Mouse (Mus musculus): ENCODE results near the gene Smim13.
A peak's percentile ranks its signal among the peaks of the same experiment; 100 is the strongest.
"Not testable (repeated sequence)": the region's sequence is repeated elsewhere in the genome, so short reads cannot be mapped to it uniquely, and the experiment has no call there.

Gene Smim13

DNA sequence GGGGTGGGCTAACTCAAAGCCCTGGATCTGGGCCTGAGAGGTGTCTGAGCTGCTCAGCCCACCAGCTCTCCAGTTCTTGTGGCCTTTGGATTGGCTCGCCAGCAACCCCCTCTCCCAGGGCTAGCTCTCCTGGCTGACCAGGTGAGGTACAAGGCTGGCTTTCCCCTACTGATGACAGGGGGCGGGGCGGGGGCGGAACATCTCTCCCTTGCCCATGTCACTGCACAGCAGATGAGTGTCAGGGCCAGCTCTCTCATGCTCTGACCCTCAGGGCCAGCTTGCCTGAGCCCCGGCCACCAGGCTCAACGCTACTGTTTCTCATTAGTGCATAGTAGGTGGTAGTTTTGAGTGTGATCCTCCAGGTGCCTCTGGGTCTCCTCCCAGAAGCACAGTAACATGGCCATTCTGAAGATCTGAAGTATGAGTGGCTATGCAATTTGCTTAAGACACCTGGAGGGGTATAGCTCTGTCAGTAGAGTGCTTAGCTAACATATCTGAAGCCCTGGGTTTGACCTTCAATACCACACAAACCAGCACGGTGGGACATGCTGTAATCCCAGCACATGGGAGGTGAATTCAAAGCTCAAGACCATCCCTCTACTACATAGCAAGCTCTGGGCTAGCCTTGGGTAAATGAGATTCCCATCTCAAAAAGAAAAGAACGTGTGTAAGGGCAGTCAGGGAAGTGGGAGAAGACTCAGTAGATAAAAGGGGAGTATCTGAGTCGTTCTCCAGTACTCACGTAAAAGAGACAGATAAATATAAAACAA is 11.4 kb upstream of the Smim13 start:
- DNase-seq (ENCODE audit: low spot score in 2 of 2) = no peak

DNA sequence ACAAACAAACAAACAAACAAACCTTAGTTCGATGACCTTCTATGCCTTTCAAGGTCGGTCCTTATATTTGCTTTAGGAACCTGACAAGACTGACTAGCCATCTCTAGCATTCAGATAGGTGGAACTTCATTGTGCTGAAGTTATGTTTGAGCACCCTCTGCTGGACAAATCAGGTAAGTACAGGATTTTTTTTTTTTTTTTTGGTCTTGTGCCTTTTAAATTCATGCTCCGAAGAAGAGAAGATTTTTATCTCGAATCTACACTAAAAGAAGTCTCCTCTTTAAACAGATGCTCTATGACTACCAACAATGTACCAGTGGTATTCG is 10.9 kb upstream of the Smim13 start:
- no peak for DNase-seq (ENCODE audit: low spot score in 2 of 2)

DNA sequence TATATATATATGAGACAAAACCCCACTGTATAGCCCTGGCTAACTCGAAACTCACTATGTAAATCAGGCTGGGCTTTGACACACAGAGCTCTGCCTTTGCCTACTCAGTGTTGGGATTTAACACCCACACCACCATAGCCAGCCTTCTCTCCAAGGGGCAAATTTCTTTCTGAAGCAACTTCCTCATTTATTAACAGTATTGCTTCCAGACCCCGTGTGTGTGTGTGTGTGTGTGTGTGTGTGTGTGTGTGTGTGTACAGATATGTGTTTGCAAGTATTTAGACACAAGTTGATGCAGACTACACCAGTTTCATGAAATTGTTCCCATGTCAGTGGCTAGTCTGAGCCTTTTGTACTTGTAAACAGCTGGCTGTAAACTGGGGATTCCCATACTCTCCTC is 8.1 kb upstream of the Smim13 start:
- DNase-seq (ENCODE audit: low spot score in 2 of 2) = no peak

DNA sequence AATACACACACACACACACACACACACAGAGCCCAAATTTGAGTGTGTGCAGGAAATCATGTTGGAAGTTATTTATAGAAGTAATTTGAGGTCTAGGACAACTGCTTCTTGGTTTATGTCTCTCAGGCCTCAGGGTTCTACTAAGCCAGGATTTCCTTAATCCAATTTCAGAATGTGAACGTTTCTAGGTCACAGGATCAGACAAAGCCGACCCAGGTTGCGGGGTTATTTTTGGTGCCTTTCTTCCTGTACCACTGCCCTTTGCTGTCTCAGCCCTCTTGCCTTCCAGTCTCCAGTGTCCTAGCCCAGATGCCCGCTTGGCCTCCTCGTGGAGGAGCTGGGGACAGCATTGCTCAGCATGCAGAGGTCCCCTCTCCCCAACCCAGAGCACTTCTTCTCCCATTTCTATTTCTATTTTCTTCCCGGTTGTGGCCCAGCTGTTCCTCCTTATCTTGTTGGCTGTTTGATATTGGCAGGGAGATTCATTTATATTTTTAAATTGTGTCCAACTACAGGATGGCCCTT is 5.3 kb upstream of the Smim13 start:
- DNase-seq (ENCODE audit: low spot score in 2 of 2) = no peak

DNA sequence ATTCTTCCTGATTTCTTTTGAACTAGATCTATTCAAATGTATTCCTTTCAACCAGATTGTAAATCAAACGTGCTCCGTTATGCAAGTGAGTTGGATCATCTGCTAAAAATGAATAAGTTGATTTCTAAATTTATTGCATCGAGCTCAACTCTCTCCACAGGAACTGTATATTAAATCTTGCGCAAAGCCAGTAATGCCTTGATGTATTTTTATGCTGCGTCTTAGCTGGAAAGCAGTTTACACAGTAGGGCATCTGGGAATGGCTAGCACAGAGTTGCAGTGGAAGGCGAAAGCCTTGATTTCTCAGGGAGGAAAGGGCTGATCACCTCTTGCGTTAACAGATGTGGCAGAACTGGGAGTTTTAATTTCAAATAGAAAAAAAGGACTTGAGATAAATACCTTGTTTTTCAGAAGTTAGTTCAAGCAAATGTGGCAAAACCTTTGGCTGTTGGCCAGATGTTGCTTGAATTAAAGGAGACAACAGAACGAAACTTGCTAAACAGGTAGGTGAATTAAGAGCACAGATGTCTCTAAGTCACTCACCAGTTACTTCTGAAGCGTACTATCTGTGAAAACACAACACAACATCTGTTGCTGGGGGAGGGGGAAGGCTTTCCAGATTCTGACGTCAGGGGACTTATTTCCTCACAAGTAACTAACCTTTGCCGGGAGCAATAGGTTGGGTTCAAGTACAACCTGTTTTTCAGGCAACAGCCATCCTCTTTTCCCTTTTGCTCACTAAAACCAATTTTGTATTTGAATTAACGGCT is 708 bp upstream of the Smim13 start:
- peak in 1 of 2 experiments; percentile 21 for DNase-seq (ENCODE audit: low spot score in 2 of 2)

DNA sequence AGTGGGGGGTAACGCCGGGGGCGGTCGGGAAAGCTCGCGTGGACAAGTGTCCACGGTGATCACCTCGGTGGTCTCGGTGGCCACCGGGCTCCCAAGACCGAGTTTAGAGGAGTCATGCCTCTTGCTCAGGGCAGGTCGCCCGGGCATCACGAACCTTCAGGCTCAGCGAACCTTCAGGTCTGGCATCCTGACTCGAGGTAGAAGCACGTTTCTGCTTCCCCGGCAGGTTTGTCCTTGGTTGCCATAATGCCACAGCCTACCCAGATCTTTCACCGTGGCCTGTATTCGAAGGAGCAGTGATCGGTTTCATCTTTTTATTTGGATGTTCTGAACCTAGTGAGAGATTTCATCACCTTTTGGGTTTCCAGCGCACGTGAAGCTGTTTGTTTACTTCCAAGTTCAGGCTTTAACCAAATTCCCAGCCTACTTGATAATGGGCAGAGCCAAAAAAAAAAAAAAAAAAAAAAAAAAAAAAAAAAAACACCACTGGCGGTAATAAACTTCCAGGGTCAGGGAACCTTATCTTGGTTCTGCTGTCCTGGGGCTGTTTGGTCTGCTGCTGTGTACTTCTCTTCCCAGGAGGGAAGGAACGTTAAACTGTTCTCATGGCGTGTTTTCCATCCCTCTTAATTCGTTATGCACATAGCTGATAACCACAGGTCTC is 806 bp downstream of the Smim13 start:
- no peak for DNase-seq (ENCODE audit: low spot score in 2 of 2)

DNA sequence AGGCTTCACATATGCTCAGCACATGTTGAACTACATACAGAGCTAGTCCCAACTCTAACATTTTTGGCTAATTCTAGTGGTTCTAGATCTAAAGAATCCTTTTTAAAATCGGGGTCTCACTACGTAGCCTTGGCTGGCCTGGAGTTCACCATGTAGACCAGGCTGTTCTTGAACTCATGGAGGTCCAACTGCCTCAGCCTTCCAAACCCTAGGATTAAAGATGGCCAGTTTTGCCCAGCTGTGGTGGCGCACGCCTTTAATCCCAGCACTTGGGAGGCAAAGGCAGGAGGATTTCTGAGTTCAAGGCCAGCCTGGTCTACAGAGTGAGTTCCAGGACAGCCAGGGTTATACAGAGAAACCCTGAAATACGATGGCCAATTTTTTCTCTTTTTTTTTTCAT is 1.6 kb downstream of the Smim13 start:
- not testable (repeated sequence) for DNase-seq (ENCODE audit: low spot score in 2 of 2)

DNA sequence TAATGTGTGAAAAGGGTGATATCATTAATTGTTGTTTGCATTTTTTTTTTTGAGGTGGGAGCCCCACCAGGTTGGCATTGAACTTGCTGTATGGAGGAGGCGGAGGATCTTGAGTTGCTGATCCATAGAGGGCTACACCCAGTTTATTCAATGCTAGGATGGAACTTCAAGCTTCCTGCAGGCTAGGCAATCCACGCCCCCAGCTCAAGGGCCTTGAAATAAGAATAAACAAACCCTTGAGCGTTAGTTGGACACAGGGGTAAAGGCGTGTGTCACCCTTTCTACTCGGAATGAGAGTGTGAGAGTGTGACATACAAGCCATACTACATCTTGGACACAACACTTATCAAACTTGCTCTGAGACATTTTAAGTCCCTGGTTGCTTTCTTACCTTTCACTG is 2.0 kb downstream of the Smim13 start:
- DNase-seq (ENCODE audit: low spot score in 2 of 2) = no peak

DNA sequence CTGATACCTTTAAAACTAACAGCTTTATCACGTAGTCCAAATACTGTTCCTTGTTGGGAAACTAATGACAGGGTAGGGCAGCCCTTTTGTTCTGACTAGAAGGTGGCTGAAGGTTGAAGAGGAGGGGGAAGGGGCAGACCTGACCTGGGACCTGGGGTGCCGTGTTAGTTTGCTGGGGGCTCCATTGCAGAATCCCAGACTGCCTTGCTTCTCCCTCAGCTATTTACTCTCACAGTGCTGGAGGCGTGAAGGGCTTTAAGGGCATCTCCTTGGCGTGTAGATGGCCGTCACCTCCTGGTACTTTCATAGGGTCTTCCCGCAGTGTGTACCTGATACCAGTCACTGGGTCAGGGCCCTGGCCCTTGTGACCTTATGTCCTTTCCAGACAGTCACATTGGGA is 2.5 kb downstream of the Smim13 start:
- DNase-seq (ENCODE audit: low spot score in 2 of 2) = no peak

DNA sequence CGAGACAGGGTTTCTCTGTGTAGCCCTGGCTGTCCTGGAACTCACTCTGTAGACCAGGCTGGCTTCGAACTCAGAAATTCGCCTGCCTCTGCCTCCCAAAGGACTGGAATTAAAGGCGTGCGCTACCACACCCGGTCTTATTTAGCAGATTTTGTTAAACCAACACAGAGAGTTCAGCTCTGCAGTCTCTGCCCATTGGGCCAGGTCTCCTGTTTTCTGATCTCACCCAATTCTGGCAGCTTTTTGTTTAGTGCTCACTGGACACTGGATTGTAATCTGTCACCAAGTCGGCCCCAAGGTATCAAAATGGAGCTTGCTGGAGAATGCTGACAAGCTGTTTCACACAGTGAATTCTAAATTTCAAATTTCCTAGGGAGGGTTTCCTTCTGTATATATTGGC is 3.1 kb downstream of the Smim13 start:
- DNase-seq (ENCODE audit: low spot score in 2 of 2) = no peak

DNA sequence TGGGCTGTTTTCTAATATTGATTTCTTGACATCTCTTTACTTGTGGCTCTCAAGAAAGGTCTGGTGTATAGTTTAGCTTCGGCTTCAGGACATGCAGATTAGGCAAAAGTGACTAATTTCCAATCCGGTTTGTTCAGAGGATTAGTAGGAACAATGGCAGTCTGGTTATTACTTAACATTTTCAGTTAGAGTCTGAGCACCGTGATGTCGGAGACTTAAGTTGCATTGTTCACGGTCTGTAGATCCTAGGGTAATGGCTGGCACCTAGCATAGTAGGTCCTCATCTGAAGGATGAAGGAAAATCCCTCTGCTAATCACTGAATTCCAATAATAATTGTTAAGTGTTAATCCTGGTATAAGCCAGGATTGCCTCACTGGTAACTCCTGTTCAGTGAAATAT is 6.5 kb downstream of the Smim13 start:
- DNase-seq (ENCODE audit: low spot score in 2 of 2) = no peak

DNA sequence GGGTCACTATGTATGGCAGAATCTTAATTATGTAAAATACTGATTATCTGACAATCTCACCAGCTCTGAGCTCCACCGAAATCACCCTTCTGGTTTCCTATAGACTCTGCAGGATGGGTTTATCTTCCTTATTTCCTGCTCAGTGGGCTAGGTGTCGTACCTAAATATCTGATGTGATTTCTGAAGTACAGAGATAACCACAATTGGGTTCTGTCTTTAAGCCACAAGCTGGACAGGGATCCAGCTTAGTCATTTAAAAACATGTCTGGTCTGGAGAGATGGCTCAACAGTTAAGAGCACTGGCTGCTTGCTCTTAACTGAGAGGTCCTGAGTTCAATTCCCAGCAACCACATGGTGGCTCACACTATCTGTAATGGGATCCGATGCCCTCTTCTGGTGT is 7.3 kb downstream of the Smim13 start:
- no peak for DNase-seq (ENCODE audit: low spot score in 2 of 2)

DNA sequence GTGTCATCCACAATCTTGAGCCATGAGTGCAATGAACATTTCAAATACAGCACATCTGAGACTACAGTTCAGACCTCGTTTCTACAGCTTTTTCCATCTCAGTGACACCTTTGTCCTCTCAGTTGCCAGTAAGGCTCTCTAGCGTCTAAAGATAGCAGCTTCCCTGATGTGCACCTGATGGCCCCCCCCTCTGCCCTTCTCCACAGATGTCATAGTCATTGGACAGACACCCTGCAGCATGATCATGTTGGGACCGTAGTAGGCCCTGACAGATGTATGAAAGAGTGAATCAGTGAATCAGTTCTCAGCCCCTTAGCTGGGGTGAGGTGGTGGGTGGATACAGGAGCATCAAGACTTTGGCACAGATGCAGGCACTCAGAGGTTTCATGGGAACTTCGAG is 8.2 kb downstream of the Smim13 start:
- no peak for DNase-seq (ENCODE audit: low spot score in 2 of 2)

DNA sequence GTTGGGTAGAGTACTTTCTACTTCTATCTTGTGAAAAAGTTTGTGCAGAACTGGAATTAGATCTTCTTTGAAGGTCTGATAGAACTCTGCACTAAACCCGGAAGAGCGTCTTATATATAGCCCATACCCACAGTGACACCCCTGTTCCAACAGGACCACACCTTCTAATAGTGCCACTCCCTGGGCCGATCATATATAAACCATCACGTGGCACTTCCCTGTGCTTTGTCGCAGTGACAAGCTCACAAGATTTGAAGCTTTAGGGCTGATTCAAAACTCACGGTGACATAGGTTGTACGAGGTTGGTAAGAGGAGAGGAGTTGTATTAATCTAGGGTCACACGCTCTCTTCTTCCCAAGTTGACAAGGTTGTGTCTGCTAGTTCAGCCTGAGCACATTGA is 12.0 kb downstream of the Smim13 start:
- not testable (repeated sequence) for DNase-seq (ENCODE audit: low spot score in 2 of 2)

DNA sequence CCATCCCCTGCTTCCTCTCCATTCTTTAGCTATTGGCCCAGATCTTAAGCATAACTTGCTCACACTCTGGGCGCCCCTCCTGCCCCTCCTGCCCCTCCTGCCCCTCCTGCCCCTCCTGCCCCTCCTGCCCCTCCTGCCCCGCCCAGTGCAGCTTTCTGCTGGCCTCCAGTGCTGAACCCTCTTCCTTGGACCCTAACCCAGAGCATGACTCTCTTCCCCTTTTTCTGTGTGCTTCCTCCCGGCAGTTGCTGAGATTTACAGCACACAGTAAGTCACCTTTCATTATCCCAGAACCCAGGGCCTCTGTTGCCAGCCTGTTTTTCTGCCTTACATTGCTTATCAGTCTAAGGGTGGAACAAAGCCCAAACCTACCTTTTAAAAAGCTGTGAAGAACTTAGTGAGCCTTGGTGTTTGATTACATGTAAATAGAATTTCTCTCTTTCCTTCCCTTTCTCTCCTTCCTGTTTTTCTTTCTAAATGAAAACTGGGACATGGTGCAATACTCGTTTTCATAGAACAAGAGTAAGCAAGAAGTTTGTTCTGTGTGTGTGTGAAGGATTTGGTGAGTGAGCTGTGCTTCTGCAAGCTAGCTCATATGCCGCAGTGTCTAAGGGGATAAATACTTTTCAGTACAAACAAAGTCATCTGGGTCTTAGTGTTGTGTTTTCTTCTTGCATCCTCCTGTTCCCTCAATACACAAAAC is 13.8 kb downstream of the Smim13 start:
- no peak for DNase-seq (ENCODE audit: low spot score in 2 of 2)

DNA sequence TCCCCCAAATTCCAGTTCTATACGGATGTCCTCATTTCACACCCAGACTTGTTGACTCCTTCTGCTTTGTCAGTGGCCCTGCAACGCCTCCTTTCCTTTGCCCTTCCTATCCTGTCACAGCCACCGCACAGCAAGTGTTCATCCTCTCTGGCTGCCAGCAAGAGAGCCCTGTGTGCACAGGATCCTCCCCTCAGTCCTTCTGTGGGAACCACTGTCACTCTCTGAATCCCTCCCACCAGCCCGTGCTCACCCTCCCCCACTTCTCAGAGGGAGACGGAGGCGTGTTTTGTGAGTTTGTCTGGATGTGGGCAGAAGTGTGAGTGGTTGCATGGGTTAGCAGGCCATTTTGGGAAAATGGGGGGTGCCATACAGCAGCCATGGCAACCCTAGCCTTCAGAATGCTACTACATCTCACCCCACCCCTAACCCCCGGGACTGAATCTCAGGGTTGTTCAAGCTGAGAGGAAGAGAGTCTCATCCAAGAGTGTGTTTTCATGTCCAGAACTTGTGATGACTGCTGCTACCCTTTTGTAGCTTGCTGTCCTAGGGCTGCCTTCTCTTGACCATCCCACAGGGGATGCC is 18.3 kb downstream of the Smim13 start:
- peak in 1 of 2 experiments; percentile 25 for DNase-seq (ENCODE audit: low spot score in 2 of 2)

DNA sequence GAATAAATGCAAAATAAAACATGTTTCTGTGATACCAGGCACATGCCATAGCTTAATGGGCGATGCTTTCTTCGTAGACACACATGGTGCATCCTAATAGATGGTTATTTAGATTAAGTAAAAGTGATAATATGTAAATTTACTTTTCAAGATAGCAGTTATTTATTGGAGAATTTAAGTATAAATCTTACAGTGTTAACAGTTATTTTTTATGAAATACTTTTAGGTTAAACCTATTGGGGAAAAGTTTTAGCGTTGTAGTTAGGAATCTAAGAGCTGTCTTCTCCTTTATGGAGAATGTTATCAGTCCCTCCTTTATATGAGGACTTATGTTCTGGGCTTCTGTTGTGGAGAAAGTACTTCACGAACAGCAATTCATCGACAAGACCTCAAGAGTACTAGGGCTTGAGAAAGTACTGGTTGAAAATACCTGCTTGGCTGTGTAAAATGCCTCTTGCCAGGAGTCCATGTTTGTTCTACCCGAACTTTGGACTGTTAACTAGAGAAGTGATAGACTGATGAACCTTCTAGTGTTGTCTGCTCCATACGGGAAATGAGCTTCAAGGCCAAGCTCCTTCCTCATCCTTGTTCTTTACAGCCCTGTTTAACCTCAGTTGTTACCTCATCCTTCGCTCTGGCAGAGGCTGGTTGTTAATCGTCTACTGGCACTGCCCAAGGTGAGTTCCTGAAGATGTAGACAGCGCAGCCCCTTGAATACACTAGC is 24.4 kb downstream of the Smim13 start, which contains the start of gene Gm17364:
Gene Gm17364 (minus strand): TSS at position 51 of the 724 bp plus-strand sequence.
- DNase-seq (ENCODE audit: low spot score in 2 of 2) = no peak

DNA sequence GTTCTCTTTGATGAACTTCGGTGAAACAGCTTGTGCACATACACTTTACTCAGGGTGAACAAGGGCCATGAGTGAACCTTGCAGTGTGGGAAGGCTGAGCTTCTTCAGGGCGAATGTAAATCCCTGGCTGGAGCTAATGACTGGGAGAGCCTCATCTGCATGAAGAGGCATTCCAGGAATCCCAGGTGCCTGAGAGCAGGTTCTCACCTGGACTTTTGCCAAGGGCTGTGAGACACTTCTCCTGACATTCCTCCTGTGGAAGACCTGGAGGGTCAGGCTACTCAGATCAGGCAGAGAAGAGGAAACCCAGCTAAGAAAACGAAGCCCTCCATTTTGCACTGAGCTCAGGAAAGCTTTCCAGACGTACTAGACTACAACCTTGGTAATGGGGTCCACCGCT is 31.1 kb downstream of the Smim13 start:
- no peak for DNase-seq (ENCODE audit: low spot score in 2 of 2)

DNA sequence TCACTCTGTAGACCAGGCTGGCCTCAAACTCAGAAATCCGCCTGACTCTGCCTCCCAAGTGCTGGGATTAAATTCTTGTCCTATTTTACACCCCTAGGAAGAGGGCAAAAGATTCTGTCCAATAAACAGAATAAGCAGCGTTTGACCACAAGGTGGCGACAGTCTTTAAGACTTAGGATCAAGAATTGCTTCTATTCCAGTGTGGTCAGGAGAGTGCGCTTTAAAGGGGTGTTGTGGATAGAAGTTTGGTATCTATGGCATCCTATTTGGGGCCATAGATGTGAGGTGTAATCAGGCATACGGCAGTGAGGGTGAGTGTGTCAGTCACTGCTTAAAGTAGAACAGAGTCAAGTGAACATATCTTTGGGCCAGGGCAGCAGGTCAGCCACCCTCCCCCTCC is 33.6 kb downstream of the Smim13 start:
- DNase-seq (ENCODE audit: low spot score in 2 of 2) = peak; percentile 37 to 74

DNA sequence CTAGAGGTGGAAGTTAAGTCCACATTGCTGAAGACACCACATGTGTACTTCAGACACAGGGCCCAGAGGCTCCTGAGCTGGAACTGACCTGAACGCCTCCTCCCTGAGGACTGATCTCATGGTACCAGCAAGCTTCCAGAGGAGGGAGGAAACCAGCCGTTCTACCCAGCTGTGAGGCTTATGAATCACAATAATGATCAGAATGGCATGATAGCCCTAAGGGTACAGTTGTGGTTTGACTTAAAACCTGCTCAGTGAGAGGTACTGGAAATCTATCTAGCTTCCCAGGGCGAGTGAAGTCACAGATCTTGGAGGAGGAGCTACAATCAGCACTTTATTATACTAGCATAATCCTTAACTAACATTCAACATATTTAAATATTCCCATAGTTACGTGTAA is 35.8 kb downstream of the Smim13 start:
- DNase-seq (ENCODE audit: low spot score in 2 of 2) = no peak

DNA sequence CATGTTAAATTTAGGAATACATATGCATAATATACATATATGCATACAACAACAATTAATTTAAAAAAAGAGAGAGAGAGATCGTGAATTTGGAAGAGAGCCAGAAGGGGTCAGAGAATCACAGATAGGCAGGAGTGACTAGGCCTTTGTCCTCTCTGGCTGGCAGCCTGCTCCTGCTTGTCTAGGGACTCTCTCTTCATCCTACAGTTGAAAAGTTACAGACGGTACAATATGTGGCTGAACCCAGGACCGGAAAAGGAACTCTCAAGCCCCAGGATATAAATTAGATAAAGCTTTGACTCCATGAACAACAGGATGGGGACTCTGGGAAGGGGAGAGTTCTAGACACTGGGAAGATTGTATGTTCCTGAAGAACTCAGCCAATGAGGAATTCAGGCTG is 36.6 kb downstream of the Smim13 start:
- no peak for DNase-seq (ENCODE audit: low spot score in 2 of 2)

Measured in cerebellum, postnatal 4 days (tissue).